Mouse (Mus musculus) MEL-GATA-1-ER (cell line): ENCODE results near the gene Olfr199.
"Not testable (repeated sequence)": the region's sequence is repeated elsewhere in the genome, so short reads cannot be mapped to it uniquely, and the experiment has no call there.

Experiments used
- DNase-seq: peaks from one replicate; pipeline ENCODE4 v3.0.0-alpha.2; 2012; ENCODE audit warnings: low read depth; ENCODE audit errors: extremely low read depth

The Olfr199 gene

GRCm38 (mm10) chr16:59219667-59220066 is at the start of gene Olfr199:
TSS of gene Olfr199 (minus strand) at chr16:59219767.
- not testable (repeated sequence) for DNase-seq

GRCm38 (mm10) chr16:59269097-59269496 is 49.5 kb upstream of the Olfr199 start:
- DNase-seq: not testable (repeated sequence)

GRCm38 (mm10) chr16:59249684-59250083 is 30.1 kb upstream of the Olfr199 start:
- no peak for DNase-seq

GRCm38 (mm10) chr16:59217861-59218260 is 1.7 kb downstream of the Olfr199 start:
- not testable (repeated sequence) for DNase-seq

GRCm38 (mm10) chr16:59203433-59203832 is 16.1 kb downstream of the Olfr199 start, which contains the start of gene Olfr198:
TSS of gene Olfr198 (minus strand) at chr16:59203533.
- not testable (repeated sequence) for DNase-seq

GRCm38 (mm10) chr16:59170354-59170753 is 49.2 kb downstream of the Olfr199 start, which contains the start of gene Olfr196:
TSS of gene Olfr196 (minus strand) at chr16:59170454.
- DNase-seq: no peak
